Mouse (Mus musculus): ENCODE measurements around the gene Slc7a1. TPM values are rescaled to one million over a fixed set of nuclear protein-coding genes. Genes with fewer than 3 reads are reported as not detected.

The Slc7a1 gene
- polyA plus RNA-seq, 1 experiment from 2014 or later = 10.8 TPM

DNA sequence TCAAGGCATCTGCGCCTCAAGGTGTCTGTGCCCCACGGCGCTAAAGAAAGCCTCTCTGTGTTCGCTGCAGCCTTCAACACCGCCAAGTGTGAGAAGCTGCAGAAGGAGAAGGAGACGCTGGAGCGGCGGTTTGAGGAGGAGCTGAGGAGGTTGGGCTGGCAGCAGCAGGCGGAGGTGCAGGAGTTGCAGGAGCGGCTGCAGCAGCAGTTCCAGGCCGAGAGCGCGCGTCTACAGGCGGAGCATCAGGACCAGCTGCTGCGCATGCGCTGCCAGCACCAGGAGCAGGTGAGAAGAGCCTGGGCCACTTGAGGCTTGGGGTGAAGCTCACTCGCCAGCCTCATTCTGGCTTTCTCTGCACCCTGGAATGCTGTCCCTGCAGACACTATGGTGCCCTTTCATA is 110.9 kb downstream of the Slc7a1 start:
- Histone ChIP-seq H3K4me2 (replicated peaks; ENCODE audit: low read depth) (no peak overlapping the region), H3K27ac (ENCODE audit: low read depth, low read length) (no peak overlapping the region), H3K27me3 (replicated peaks; ENCODE audit: control insufficient read depth, insufficient read depth, low read length) (no peaks in the 10 kb centered on the region), H3K4me3 (ENCODE audit: low read depth, low read length) (no peak overlapping the region), H3K36me3 (ENCODE audit: control insufficient read depth, insufficient read depth) (no peaks in the 10 kb centered on the region; the same call in 1 of the 2 replicates), H3K9ac (ENCODE audit: low read depth, low read length) (no peak overlapping the region), H3K4me1 (replicated peaks; ENCODE audit: control insufficient read depth, insufficient read depth, low read length) (no peaks in the 10 kb centered on the region), H3K9me3 (ENCODE audit: control insufficient read depth) (no peaks in the 10 kb centered on the region)
- WGBS = 74% methylated on average over 18 of the region's 18 CpGs
- no peak for TF ChIP-seq CTCF (IDR thresholded peaks at IDR 0.05; ENCODE audit: low read depth)
- ATAC-seq = no peak

DNA sequence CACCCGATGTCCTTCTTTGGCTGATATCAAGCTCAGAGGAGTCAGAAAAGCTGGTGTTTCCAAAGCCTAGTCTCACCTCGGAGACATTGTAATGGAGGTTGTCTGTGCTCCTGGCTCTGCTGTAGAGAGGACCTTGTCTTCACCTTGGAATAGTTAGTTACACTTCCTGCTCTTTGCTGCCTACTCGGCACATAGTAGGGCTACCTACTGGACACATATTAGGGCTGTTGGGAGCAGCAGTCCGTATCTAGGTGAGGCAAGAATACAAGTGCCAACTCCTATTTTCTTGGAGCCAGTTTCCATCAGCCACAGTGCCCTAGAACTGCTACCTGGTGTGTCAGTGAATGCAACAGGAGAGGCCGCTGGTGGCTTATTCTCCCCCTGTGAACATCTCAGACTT is 112.2 kb downstream of the Slc7a1 start:
- no peak for ATAC-seq
- TF ChIP-seq CTCF (IDR thresholded peaks at IDR 0.05; ENCODE audit: low read depth) = no peak
- 94% methylated on average over 5 of the region's 5 CpGs for WGBS

DNA sequence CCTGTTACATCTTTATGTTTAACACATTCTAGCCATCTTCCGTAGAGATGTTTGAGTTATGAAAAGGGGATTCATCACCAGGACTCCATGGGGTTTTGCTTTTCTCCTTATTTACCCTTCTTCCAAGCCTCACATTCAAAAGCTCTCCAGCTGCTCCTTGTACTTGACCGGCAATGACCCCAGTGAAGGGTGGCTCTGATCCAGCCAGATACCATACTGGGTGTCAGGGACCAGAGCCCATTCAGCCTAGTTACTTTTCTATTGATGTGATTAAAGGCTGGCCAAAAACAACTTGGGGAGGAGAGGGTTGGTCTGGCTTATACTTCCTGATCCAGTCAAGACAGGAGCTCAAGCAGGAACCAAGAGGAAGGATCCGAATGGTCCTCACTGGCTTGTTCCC is 116.1 kb downstream of the Slc7a1 start:
- Histone ChIP-seq H3K36me3 (ENCODE audit: control insufficient read depth, insufficient read depth) (no peaks in the 10 kb centered on the region), H3K9ac (ENCODE audit: low read depth, low read length) (no peak overlapping the region), H3K4me3 (ENCODE audit: low read depth, low read length) (no peak overlapping the region), H3K4me2 (replicated peaks; ENCODE audit: low read depth) (no peak overlapping the region), H3K27ac (ENCODE audit: low read depth, low read length) (no peak overlapping the region), H3K27me3 (replicated peaks; ENCODE audit: control insufficient read depth, insufficient read depth, low read length) (no peaks in the 10 kb centered on the region), H3K9me3 (ENCODE audit: control insufficient read depth) (no peaks in the 10 kb centered on the region), H3K4me1 (replicated peaks; ENCODE audit: control insufficient read depth, insufficient read depth, low read length) (no peaks in the 10 kb centered on the region)
- 83% methylated on average over 3 of the region's 3 CpGs for WGBS
- ATAC-seq = no peak
- no peak for TF ChIP-seq CTCF (IDR thresholded peaks at IDR 0.05; ENCODE audit: low read depth)

More for the DNA sequence above, 112.2 kb downstream of the Slc7a1 start:
- Histone ChIP-seq H3K36me3 (ENCODE audit: control insufficient read depth, insufficient read depth) (no peaks in the 10 kb centered on the region; the same call in 1 of the 2 replicates), H3K4me2 (replicated peaks; ENCODE audit: low read depth) (no peak overlapping the region), H3K4me1 (replicated peaks; ENCODE audit: control insufficient read depth, insufficient read depth, low read length) (no peaks in the 10 kb centered on the region), H3K27me3 (replicated peaks; ENCODE audit: control insufficient read depth, insufficient read depth, low read length) (no peaks in the 10 kb centered on the region), H3K9ac (ENCODE audit: low read depth, low read length) (no peak overlapping the region), H3K27ac (ENCODE audit: low read depth, low read length) (no peak overlapping the region), H3K9me3 (ENCODE audit: control insufficient read depth) (no peaks in the 10 kb centered on the region), H3K4me3 (ENCODE audit: low read depth, low read length) (no peak overlapping the region)

DNA sequence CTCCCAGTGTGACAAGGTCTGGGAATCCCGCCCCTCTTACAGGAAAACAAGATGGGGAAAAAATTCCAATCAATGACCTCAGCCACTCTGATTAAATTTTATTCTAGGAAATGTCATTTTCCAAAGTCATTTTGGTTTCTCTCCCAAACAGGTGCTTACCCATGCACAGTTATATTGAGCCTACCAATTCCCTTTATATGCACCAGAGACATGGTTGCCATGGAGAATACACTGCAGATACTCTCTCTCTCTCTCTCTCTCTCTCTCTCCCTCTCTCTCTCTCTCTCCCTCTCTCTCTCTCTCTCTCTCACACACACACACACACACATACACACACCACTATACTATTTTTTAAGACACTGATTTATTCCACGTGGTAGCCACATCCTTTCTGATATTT is 116.5 kb downstream of the Slc7a1 start:
- ATAC-seq = no peak
- H3K27me3 ChIP-seq (replicated peaks; ENCODE audit: control insufficient read depth, insufficient read depth, low read length) = no peaks in the 10 kb centered on the region
- H3K4me1 ChIP-seq (replicated peaks; ENCODE audit: control insufficient read depth, insufficient read depth, low read length) = no peaks in the 10 kb centered on the region
- H3K36me3 ChIP-seq (ENCODE audit: control insufficient read depth, insufficient read depth) = no peaks in the 10 kb centered on the region
- no peak overlapping the region for H3K4me2 ChIP-seq (replicated peaks; ENCODE audit: low read depth)
- no peak overlapping the region for H3K27ac ChIP-seq (ENCODE audit: low read depth, low read length)
- H3K4me3 ChIP-seq (ENCODE audit: low read depth, low read length) = no peak overlapping the region
- WGBS = 74% methylated on average over 2 of the region's 2 CpGs
- no peak overlapping the region for H3K9ac ChIP-seq (ENCODE audit: low read depth, low read length)
- no peaks in the 10 kb centered on the region for H3K9me3 ChIP-seq (ENCODE audit: control insufficient read depth)
- TF ChIP-seq CTCF (IDR thresholded peaks at IDR 0.05; ENCODE audit: low read depth) = no peak

DNA sequence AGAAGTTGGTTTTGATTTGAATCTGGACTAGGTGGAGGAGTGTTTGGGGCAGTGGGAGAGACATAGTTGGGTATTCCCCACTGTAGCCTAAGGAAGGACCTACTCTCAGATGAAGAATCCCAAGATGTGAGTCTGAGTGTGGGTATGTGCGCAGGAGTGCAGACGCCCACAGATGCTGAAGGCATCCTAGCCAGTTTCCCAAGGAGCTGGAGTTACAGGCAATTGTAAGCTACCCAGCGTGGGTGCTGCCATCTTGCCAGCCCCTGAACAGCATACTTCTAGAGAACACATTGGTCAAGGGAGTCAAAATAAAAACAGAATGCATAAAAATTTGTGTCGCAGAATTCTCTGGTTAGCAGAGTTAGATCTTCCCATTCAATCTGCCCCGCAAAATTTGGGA is 117.1 kb downstream of the Slc7a1 start:
- no peak overlapping the region for H3K27ac ChIP-seq (ENCODE audit: low read depth, low read length)
- H3K4me3 ChIP-seq (ENCODE audit: low read depth, low read length) = no peak overlapping the region
- H3K4me2 ChIP-seq (replicated peaks; ENCODE audit: low read depth) = no peak overlapping the region
- 96% methylated on average over 5 of the region's 5 CpGs for WGBS
- no peaks in the 10 kb centered on the region for H3K4me1 ChIP-seq (replicated peaks; ENCODE audit: control insufficient read depth, insufficient read depth, low read length)
- H3K27me3 ChIP-seq (replicated peaks; ENCODE audit: control insufficient read depth, insufficient read depth, low read length) = no peaks in the 10 kb centered on the region
- H3K9me3 ChIP-seq (ENCODE audit: control insufficient read depth) = no peaks in the 10 kb centered on the region
- no peak for ATAC-seq
- H3K9ac ChIP-seq (ENCODE audit: low read depth, low read length) = no peak overlapping the region
- H3K36me3 ChIP-seq (ENCODE audit: control insufficient read depth, insufficient read depth) = no peaks in the 10 kb centered on the region
- no peak for TF ChIP-seq CTCF (IDR thresholded peaks at IDR 0.05; ENCODE audit: low read depth)

DNA sequence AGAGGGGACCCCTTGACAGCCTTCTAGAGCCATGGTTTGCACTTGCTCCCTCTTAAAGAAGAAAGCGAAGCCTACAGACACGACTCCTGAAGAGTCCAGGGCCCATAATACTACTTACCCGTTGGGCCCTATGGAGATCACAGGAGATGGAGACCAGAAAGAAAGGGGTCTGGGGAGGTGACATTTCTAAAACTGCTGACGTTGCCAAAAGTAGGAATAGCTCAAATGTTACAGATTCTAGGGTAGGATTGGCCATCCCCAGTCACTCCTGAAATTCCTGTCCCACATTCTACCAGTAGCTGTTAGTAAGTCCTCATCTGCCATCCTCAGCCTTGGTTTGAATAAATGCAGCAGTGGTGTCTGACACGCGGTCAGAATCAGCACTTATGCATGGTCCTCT is 117.6 kb downstream of the Slc7a1 start:
- 86% methylated on average over 6 of the region's 6 CpGs for WGBS

DNA sequence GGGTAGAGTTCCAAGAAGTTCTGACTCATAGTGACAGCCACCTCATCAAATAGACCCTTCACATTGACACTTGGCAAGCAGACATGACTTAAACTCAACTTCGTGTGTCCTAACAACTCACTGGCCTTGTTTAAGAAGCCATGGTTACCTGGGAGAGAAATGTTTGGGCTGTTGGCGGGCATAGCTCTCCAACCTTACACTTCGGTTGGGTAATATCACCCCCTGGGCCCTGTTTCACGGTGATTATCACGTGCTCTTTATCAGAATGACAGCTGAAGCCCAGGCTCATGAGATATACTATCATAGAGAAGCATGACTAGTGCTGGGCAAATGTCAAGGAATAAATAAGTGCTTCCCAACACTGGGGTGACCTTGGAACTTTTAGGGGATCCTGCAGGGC is 119.4 kb downstream of the Slc7a1 start:
- Histone ChIP-seq H3K4me1 (replicated peaks; ENCODE audit: control insufficient read depth, insufficient read depth, low read length) (no peaks in the 10 kb centered on the region), H3K9me3 (ENCODE audit: control insufficient read depth) (no peaks in the 10 kb centered on the region), H3K4me3 (ENCODE audit: low read depth, low read length) (no peak overlapping the region), H3K9ac (ENCODE audit: low read depth, low read length) (no peak overlapping the region), H3K36me3 (ENCODE audit: control insufficient read depth, insufficient read depth) (no peaks in the 10 kb centered on the region), H3K4me2 (replicated peaks; ENCODE audit: low read depth) (no peak overlapping the region), H3K27ac (ENCODE audit: low read depth, low read length) (no peak overlapping the region), H3K27me3 (replicated peaks; ENCODE audit: control insufficient read depth, insufficient read depth, low read length) (no peaks in the 10 kb centered on the region)
- ATAC-seq = peak; percentile 22; the same call in 1 of the 2 replicates
- no peak for TF ChIP-seq CTCF (IDR thresholded peaks at IDR 0.05; ENCODE audit: low read depth)
- WGBS = 52% methylated on average over 5 of the region's 5 CpGs

More for the DNA sequence above, 117.6 kb downstream of the Slc7a1 start:
- no peaks in the 10 kb centered on the region for H3K36me3 ChIP-seq (ENCODE audit: control insufficient read depth, insufficient read depth)
- no peak overlapping the region for H3K9ac ChIP-seq (ENCODE audit: low read depth, low read length)
- no peaks in the 10 kb centered on the region for H3K27me3 ChIP-seq (replicated peaks; ENCODE audit: control insufficient read depth, insufficient read depth, low read length)
- no peak for ATAC-seq
- TF ChIP-seq CTCF (IDR thresholded peaks at IDR 0.05; ENCODE audit: low read depth) = no peak
- no peak overlapping the region for H3K4me2 ChIP-seq (replicated peaks; ENCODE audit: low read depth)
- H3K27ac ChIP-seq (ENCODE audit: low read depth, low read length) = no peak overlapping the region
- H3K9me3 ChIP-seq (ENCODE audit: control insufficient read depth) = no peaks in the 10 kb centered on the region
- H3K4me3 ChIP-seq (ENCODE audit: low read depth, low read length) = no peak overlapping the region
- no peaks in the 10 kb centered on the region for H3K4me1 ChIP-seq (replicated peaks; ENCODE audit: control insufficient read depth, insufficient read depth, low read length)
